Mouse (Mus musculus) bone marrow macrophage, adult 2 months (primary cell): ENCODE measurements at regions not wholly inside any gene's neighbourhood (a gene's known extent, or its start where the extent isn't known, plus 50 kb on each side); places are given as distances from the start of the nearest gene placed in this dataset.

Experiments used
- CTCF ChIP-seq: IDR thresholded peaks from 2 replicates; pipeline ENCODE4 v1.5.1; 2012; ENCODE audit warnings: low read depth, mild to moderate bottlenecking, low read length, moderate library complexity
- POLR2A ChIP-seq: IDR thresholded peaks from 2 replicates; pipeline ENCODE4 v1.6.1; 2012; ENCODE audit warnings: mild to moderate bottlenecking, low read depth, low read length, borderline replicate concordance

DNA sequence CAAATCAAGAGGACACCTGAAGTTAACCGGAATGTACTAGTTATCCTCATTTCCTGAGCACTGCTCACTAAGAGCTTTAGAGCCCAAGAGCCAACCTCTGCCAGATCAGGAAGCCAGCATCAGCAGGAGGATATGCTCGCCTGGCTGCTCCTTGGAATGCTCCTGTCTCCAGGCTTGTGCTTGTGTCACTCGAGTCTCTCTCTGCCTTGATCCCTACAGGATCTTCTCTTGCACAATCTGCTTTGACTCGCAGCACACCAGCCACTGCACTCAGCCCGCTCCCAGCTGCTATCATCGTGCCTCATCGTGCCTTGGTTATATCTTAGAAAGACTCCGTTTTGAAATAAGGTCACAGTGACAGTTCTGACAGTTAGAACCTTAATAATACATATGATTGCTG lies 113.4 kb upstream of the Nsun2 start:
- TF ChIP-seq POLR2A, result no peak
- no peak for TF ChIP-seq CTCF
